Comparison of ENCODE assay signal across 8 mouse cellular contexts in genomic region chr10:11449556-11450305, GRCm38 (mm10).
DNase-seq lines count a peak whose midpoint lies in the region; ATAC-seq lines count a peak whose summit lies in the region.

No protein-coding gene starts in this region.

- H3K9me3 ChIP-seq in embryonic facial prominence, embryonic 11.5 days (replicated peaks; ENCODE audit: control insufficient read depth, low read length): no peaks in the 10 kb centered on the region
- no peaks in the 10 kb centered on the region for H3K9me3 ChIP-seq in kidney, embryonic 14.5 days (ENCODE audit: control insufficient read depth, low read length)
- no peaks in the 10 kb centered on the region for H3K9me3 ChIP-seq in limb, embryonic 13.5 days
- no peaks in the 10 kb centered on the region for H3K9me3 ChIP-seq in stomach, embryonic 16.5 days (replicated peaks; ENCODE audit: control insufficient read depth, low read length)

- DNase-seq in 3T3-L1 (ENCODE audit: low read depth, low spot score): peak; percentile 82
- DNase-seq in adrenal gland, postnatal 25 days: peak; percentile 79
- DNase-seq in embryonic facial prominence, embryonic 11.5 days (ENCODE audit: low spot score): peak; percentile 93
- DNase-seq in heart, adult 8-10 months (ENCODE audit: low spot score): peak; percentile 21
- peak; percentile 53 for DNase-seq in naive thymus-derived CD4-positive, alpha-beta T cell, adult 2 months (ENCODE audit: low read depth)

- no peak overlapping the region for H3K4me3 ChIP-seq in embryonic facial prominence, embryonic 11.5 days (ENCODE audit: low read depth, low read length)
- H3K4me3 ChIP-seq in kidney, embryonic 14.5 days (ENCODE audit: low read length): no peak overlapping the region
- no peak overlapping the region for H3K4me3 ChIP-seq in limb, embryonic 13.5 days
- no peak overlapping the region for H3K4me3 ChIP-seq in stomach, embryonic 16.5 days (replicated peaks; ENCODE audit: low read length)

- H3K27me3 ChIP-seq in embryonic facial prominence, embryonic 11.5 days (ENCODE audit: control insufficient read depth, insufficient read depth, low read length): no peaks in the 10 kb centered on the region
- H3K27me3 ChIP-seq in kidney, embryonic 14.5 days (ENCODE audit: control insufficient read depth, insufficient read depth, low read length): no peaks in the 10 kb centered on the region
- H3K27me3 ChIP-seq in limb, embryonic 13.5 days: no peaks in the 10 kb centered on the region
- no peaks in the 10 kb centered on the region for H3K27me3 ChIP-seq in stomach, embryonic 16.5 days (ENCODE audit: control insufficient read depth, insufficient read depth, low read length)

- H3K4me1 ChIP-seq in embryonic facial prominence, embryonic 11.5 days (ENCODE audit: control insufficient read depth, insufficient read depth, low read length): no peaks in the 10 kb centered on the region
- H3K4me1 ChIP-seq in kidney, embryonic 14.5 days (ENCODE audit: control insufficient read depth, insufficient read depth, low read length): no peaks in the 10 kb centered on the region
- H3K4me1 ChIP-seq in limb, embryonic 13.5 days: peaks cover 6% of the 10 kb centered on the region; the same call in 1 of the 2 replicates
- no peaks in the 10 kb centered on the region for H3K4me1 ChIP-seq in stomach, embryonic 16.5 days (ENCODE audit: control insufficient read depth, insufficient read depth, low read length)

- ATAC-seq in embryonic facial prominence, embryonic 11.5 days (replicated peaks; ENCODE audit: insufficient number of reproducible peaks, low FRiP score, low TSS enrichment, low read depth): peak; percentile 71; the same call in 1 of the 2 replicates
- ATAC-seq in kidney, embryonic 14.5 days (ENCODE audit: low FRiP score, low TSS enrichment): peak; percentile 87
- peak; percentile 87 for ATAC-seq in limb, embryonic 13.5 days (ENCODE audit: low FRiP score, low read depth)
- ATAC-seq in stomach, embryonic 16.5 days (ENCODE audit: insufficient read depth, low FRiP score): peak; percentile 62; the same call in 1 of the 2 replicates

- no peaks in the 10 kb centered on the region for H3K36me3 ChIP-seq in embryonic facial prominence, embryonic 11.5 days (replicated peaks; ENCODE audit: control insufficient read depth, insufficient read depth, low read depth, low read length)
- H3K36me3 ChIP-seq in kidney, embryonic 14.5 days (ENCODE audit: control insufficient read depth, insufficient read depth, low read length): no peaks in the 10 kb centered on the region
- no peaks in the 10 kb centered on the region for H3K36me3 ChIP-seq in limb, embryonic 13.5 days
- no peaks in the 10 kb centered on the region for H3K36me3 ChIP-seq in stomach, embryonic 16.5 days (ENCODE audit: control insufficient read depth, insufficient read depth, low read length)

- no peak overlapping the region for H3K9ac ChIP-seq in embryonic facial prominence, embryonic 11.5 days (replicated peaks; ENCODE audit: low read length)
- H3K9ac ChIP-seq in kidney, embryonic 14.5 days (ENCODE audit: low read depth, low read length): no peak overlapping the region
- no peak overlapping the region for H3K9ac ChIP-seq in limb, embryonic 13.5 days
- no peak overlapping the region for H3K9ac ChIP-seq in stomach, embryonic 16.5 days (ENCODE audit: low read length)

- no peak overlapping the region for H3K27ac ChIP-seq in embryonic facial prominence, embryonic 11.5 days (replicated peaks; ENCODE audit: low read depth, low read length)
- H3K27ac ChIP-seq in kidney, embryonic 14.5 days (ENCODE audit: low read depth, low read length): no peak overlapping the region
- H3K27ac ChIP-seq in limb, embryonic 13.5 days: no peak overlapping the region
- no peak overlapping the region for H3K27ac ChIP-seq in stomach, embryonic 16.5 days (ENCODE audit: low read length)

- H3K4me2 ChIP-seq in embryonic facial prominence, embryonic 11.5 days (ENCODE audit: low read depth, low read length): no peak overlapping the region
- H3K4me2 ChIP-seq in kidney, embryonic 14.5 days (replicated peaks; ENCODE audit: low read depth, low read length): peak overlapping the region; percentile 18; the same call in 1 of the 2 replicates
- peak overlapping the region; percentile 46 for H3K4me2 ChIP-seq in limb, embryonic 13.5 days (replicated peaks)
- H3K4me2 ChIP-seq in stomach, embryonic 16.5 days (ENCODE audit: low read depth, low read length): peak overlapping the region; percentile 36

- WGBS in embryonic facial prominence, embryonic 11.5 days: 32% methylated on average over 23 of the region's 23 CpGs
- WGBS in kidney, embryonic 14.5 days: 29% methylated on average over 23 of the region's 23 CpGs
- 36% methylated on average over 23 of the region's 23 CpGs for WGBS in limb, embryonic 13.5 days
- 31% methylated on average over 23 of the region's 23 CpGs for WGBS in stomach, embryonic 16.5 days

Comparison
In these comparisons a context has a peak if more than half of its experiments do, and no peak if none do; other contexts are left out.
1. DNase-seq: peak in every context shown above with its lines; median percentile 93 in embryonic facial prominence, embryonic 11.5 days; 82 in 3T3-L1; 79 in adrenal gland, postnatal 25 days; 53 in naive thymus-derived CD4-positive, alpha-beta T cell, adult 2 months; 21 in heart, adult 8-10 months.